Mouse (Mus musculus): ENCODE measurements at regions not wholly inside any gene's neighbourhood (a gene's known extent, or its start where the extent isn't known, plus 50 kb on each side); places are given as distances from the start of the nearest gene placed in this dataset.

GRCm38 (mm10) chr14:15603954-15604523, 165.3 kb upstream of the Lrrc3b start:
- DNase-seq: peak; percentile 8

GRCm38 (mm10) chr14:15610166-15610565, 171.4 kb upstream of the Lrrc3b start:
- no peak for DNase-seq

- DNase-seq: no peak
These were observed 195.8 kb upstream of the Lrrc3b start for GRCm38 (mm10) chr14:15634581-15634980.

- DNase-seq: no peak
These were observed 198.9 kb upstream of the Lrrc3b start for GRCm38 (mm10) chr14:15637681-15638080.

GRCm38 (mm10) chr14:15638869-15639268, 200.1 kb upstream of the Lrrc3b start:
- no peak for DNase-seq

GRCm38 (mm10) chr14:15660886-15661285, 222.1 kb upstream of the Lrrc3b start:
- DNase-seq: no peak

- DNase-seq: no peak
These were observed 233.5 kb upstream of the Lrrc3b start for GRCm38 (mm10) chr14:15672292-15672691.

- no peak for DNase-seq
These were observed 238.4 kb upstream of the Lrrc3b start for GRCm38 (mm10) chr14:15677218-15677617.

- DNase-seq: no peak
These were observed 240.7 kb upstream of the Lrrc3b start for GRCm38 (mm10) chr14:15679456-15679855.

GRCm38 (mm10) chr14:15698001-15698400, 259.2 kb upstream of the Lrrc3b start:
- no peak for DNase-seq

- no peak for DNase-seq
These were observed 259.8 kb upstream of the Lrrc3b start for GRCm38 (mm10) chr14:15698607-15699006.

GRCm38 (mm10) chr14:15722135-15722534, 283.3 kb upstream of the Lrrc3b start:
- no peak for DNase-seq

GRCm38 (mm10) chr14:15746629-15747238, 307.9 kb upstream of the Lrrc3b start:
- DNase-seq: no peak

- no peak for DNase-seq
These were observed 331.2 kb upstream of the Lrrc3b start for GRCm38 (mm10) chr14:15769846-15770448.

GRCm38 (mm10) chr14:15784727-15785126, 345.9 kb upstream of the Lrrc3b start:
- DNase-seq: no peak

- DNase-seq: peak; percentile 5
These were observed 346.4 kb upstream of the Lrrc3b start for GRCm38 (mm10) chr14:15785230-15785629.

GRCm38 (mm10) chr14:15795698-15796097, 356.9 kb upstream of the Lrrc3b start:
- no peak for DNase-seq

- no peak for DNase-seq
These were observed 358.2 kb upstream of the Lrrc3b start for GRCm38 (mm10) chr14:15797019-15797418.

GRCm38 (mm10) chr14:15801477-15802099, 362.8 kb upstream of the Lrrc3b start:
- DNase-seq: no peak

- no peak for DNase-seq
These were observed 370.3 kb upstream of the Lrrc3b start for GRCm38 (mm10) chr14:15809083-15809482.

GRCm38 (mm10) chr14:15841390-15842023, 402.7 kb upstream of the Lrrc3b start:
- no peak for DNase-seq

- no peak for DNase-seq
These were observed 403.3 kb upstream of the Lrrc3b start for GRCm38 (mm10) chr14:15842024-15842599.

- DNase-seq: no peak
These were observed 380.6 kb upstream of the Ngly1 start for GRCm38 (mm10) chr14:15868520-15868919.
